Mouse (Mus musculus) hindbrain, postnatal 0 days (tissue): Measurements from ENCODE around the gene Fxyd1. TPM values are rescaled to one million over a fixed set of nuclear protein-coding genes. Genes with fewer than 3 reads are reported as not detected.
A peak's percentile ranks its signal among the peaks of the same experiment; 100 is the strongest.

ENCODE experiments used
- ATAC-seq: fragments of 200-750 bp; cut with Nextera tagmentation; 2 replicates; pipeline ENCODE4 v1.8.0; 2017; ENCODE audit warnings: mild to moderate bottlenecking, moderate TSS enrichment, moderate library complexity
- DNase-seq: peaks from one replicate; pipeline ENCODE4 v3.0.0-alpha.2; 2015; ENCODE audit warnings: low spot score
- H3K27ac ChIP-seq: fragments of 300-500 bp; sonication (generic); 2 replicates; pipeline ENCODE4 v1.5.1; 2014; ENCODE audit warnings: mild to moderate bottlenecking
- H3K27me3 ChIP-seq: fragments of 300-500 bp; sonication (generic); 2 replicates; pipeline ENCODE4 v1.6.1; 2014; ENCODE audit warnings: low read length, mixed read lengths; ENCODE audit not compliant: insufficient read depth
- H3K36me3 ChIP-seq: fragments of 300-500 bp; sonication (generic); 2 replicates; pipeline ENCODE4 v1.6.1; 2014; ENCODE audit warnings: low read length, mixed read lengths; ENCODE audit not compliant: insufficient read depth
- H3K4me1 ChIP-seq: fragments of 300-500 bp; sonication (generic); 2 replicates; pipeline ENCODE4 v1.6.1; 2014; ENCODE audit warnings: antibody characterized with exemption, low read length, mixed read lengths; ENCODE audit not compliant: insufficient read depth
- H3K4me2 ChIP-seq: fragments of 300-500 bp; sonication (generic); 2 replicates; pipeline ENCODE4 v1.6.1; 2014; ENCODE audit warnings: low read depth, mild to moderate bottlenecking, low read length, moderate library complexity, mixed read lengths
- H3K4me3 ChIP-seq: fragments of 300-500 bp; sonication (generic); 2 replicates; pipeline ENCODE4 v1.5.1; 2014; ENCODE audit warnings: low read length
- H3K9ac ChIP-seq: fragments of 300-500 bp; sonication (generic); replicated peaks from 2 replicates; pipeline ENCODE4 v1.6.1; 2014; ENCODE audit warnings: mild to moderate bottlenecking, low read length, moderate library complexity, mixed read lengths
- H3K9me3 ChIP-seq: fragments of 300-500 bp; sonication (generic); 2 replicates; pipeline ENCODE4 v1.6.1; 2016; ENCODE audit warnings: low read length, mixed read lengths
- CTCF ChIP-seq: IDR thresholded peaks from 2 replicates; pipeline ENCODE4 v1.5.1; 2016; ENCODE audit warnings: antibody characterized with exemption, control low read depth, low read depth
- WGBS: fragments of 180-500 bp; shearing (Covaris S2); extraction: QIAGEN DNeasy Blood & Tissue Kit; methylation state at CpG from one replicate; pipeline ENCODE4 v1.1.7; 2014; 5-methylcytosine and 5-hydroxymethylcytosine counted together
- polyA plus RNA-seq: library from polyadenylated mRNA; unstranded; fragments of >200 nt; fragmentation: Nextera tagmentation; extraction: Ambion mirVana; gene quantifications from 2 replicates; pipeline ENCODE4 v1.2.1, GENCODE M21; 2015
- total RNA-seq: library from RNA; depleted of rRNA; stranded (reverse); fragments of >200 nt; gene quantifications from 2 replicates; pipeline ENCODE4 v1.2.3, GENCODE M21; 2014

Gene Fxyd1
- total and polyA plus RNA-seq, 2 experiments from 2014 or later = 26.5 to 129 TPM

DNA sequence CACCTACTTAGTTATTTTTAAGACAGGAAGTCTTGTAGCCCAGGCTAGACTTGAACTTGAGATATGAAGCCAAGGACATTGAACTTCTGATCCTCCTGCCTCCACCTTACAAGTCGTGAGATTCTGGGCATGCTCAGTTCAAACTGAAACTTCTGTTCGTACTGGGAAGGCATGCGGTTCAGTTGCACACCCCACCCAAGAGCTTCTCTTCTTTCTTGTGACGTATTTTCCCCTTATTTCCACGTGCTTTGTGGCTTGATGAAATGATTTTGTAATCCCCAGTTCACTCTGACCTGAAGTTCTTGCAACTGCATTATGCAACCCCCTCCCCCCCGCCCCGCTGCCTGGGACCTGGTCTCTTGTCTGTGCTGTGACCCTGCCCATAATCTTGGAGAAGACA lies 25.3 kb downstream of the Fxyd1 start:
- TF ChIP-seq CTCF = no peak
- Histone ChIP-seq H3K4me1 (no peaks in the 10 kb centered on the region), H3K27me3 (no peaks in the 10 kb centered on the region), H3K36me3 (no peaks in the 10 kb centered on the region), H3K9ac (no peak overlapping the region), H3K4me2 (no peak overlapping the region), H3K9me3 (no peaks in the 10 kb centered on the region), H3K27ac (no peak overlapping the region), H3K4me3 (no peak overlapping the region)
- 81% methylated on average over 7 of the region's 7 CpGs for WGBS
- DNase-seq (no peak), ATAC-seq (no peak)

DNA sequence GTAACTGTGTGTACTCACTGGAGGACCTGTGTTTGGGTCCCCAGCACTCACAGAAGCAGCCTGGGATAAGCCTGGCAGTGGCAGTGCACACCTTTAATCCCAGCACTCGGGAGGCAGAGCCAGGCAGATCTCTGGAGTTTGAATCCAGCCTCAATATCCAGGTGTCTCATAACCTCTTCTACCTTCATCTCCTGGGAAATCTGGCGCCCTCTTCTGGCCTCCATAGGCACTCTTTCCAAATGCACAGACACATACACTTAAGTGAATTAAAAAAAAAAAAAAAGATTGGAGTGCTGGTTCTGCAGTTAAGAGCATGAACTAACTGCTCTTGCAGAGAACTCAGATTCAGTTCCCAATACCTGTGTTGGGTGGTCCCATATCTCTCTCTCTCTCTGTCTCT lies 26.3 kb downstream of the Fxyd1 start:
- no peak for TF ChIP-seq CTCF
- Histone ChIP-seq H3K4me3 (no peak overlapping the region), H3K9me3 (no peaks in the 10 kb centered on the region), H3K4me2 (no peak overlapping the region), H3K27me3 (no peaks in the 10 kb centered on the region), H3K27ac (no peak overlapping the region), H3K9ac (no peak overlapping the region), H3K4me1 (no peaks in the 10 kb centered on the region), H3K36me3 (no peaks in the 10 kb centered on the region)
- ATAC-seq = no peak
- no peak for DNase-seq
- 79% methylated on average over 2 of the region's 2 CpGs for WGBS

DNA sequence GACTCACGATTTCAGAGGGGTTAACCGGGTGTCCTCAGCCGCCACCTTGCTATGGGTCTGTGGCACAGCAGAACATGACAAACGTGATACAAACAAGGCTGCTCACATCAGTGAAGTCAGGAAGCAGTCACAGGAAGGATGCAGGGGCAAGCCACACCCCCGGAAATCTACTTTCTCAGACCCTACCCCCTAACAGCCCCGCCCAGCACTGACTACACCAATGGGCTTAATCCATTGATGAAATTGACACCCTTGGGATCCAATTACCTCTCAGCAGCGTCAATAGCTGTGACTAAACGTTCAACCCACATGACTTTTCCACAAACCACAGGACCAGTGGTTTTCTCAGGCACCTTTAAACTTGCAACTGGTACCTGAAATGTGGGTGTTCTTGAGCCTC lies 28.4 kb downstream of the Fxyd1 start:
- Histone ChIP-seq H3K27me3 (no peaks in the 10 kb centered on the region), H3K9ac (no peak overlapping the region), H3K4me3 (no peak overlapping the region), H3K4me1 (no peaks in the 10 kb centered on the region), H3K36me3 (no peaks in the 10 kb centered on the region), H3K9me3 (no peaks in the 10 kb centered on the region), H3K4me2 (no peak overlapping the region), H3K27ac (no peak overlapping the region)
- no peak for TF ChIP-seq CTCF
- WGBS = 74% methylated on average over 8 of the region's 8 CpGs
- ATAC-seq (no peak), DNase-seq (no peak)

DNA sequence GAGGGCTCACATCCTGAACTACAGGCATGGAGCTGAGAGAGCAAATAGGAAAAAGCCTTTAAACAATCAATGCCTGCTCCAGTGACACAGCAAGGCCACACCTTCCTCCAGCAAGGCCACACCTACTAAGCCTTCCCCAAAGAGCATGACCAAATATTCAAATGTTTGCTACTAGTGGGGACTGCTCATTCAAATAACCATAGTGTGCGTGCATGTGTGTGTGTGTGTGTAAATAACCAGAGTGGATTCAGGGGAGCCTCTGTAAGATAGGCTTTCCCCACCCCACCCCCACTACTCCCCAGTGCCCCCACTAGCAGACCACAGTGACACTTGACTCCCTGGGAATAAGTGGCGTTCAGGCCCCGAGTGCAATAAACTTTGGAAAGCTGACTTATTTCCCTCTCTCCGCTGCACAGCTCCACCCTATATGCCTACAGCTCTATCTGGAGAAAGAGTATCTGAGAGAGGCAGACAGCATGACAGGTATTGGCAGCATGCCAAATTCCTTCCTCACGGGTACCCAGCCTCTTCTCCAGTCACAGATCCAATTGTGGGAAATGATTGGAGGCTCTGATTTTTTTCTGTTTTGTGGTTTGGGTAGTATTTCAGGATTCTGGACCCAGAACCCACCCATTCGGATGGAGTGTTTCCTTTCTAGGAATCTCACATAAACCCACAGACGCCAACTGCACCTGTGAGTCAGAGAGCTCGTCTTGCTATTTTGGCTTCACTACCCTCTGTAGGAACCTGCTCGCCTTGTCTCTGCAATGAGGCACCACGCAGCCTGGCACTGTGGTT lies 39.7 kb downstream of the Fxyd1 start:
- no peaks in the 10 kb centered on the region for H3K4me1 ChIP-seq
- peak; percentile 41 for DNase-seq
- no peak overlapping the region for H3K9ac ChIP-seq
- H3K36me3 ChIP-seq = no peaks in the 10 kb centered on the region
- no peaks in the 10 kb centered on the region for H3K27me3 ChIP-seq
- no peak overlapping the region for H3K4me3 ChIP-seq
- H3K4me2 ChIP-seq = no peak overlapping the region
- no peak for TF ChIP-seq CTCF
- H3K27ac ChIP-seq = no peak overlapping the region
- ATAC-seq = 0 out of 2 replicates have a peak, but pooled peaks have one; percentile 32
- 47% methylated on average over 10 of the region's 10 CpGs for WGBS
- no peaks in the 10 kb centered on the region for H3K9me3 ChIP-seq

DNA sequence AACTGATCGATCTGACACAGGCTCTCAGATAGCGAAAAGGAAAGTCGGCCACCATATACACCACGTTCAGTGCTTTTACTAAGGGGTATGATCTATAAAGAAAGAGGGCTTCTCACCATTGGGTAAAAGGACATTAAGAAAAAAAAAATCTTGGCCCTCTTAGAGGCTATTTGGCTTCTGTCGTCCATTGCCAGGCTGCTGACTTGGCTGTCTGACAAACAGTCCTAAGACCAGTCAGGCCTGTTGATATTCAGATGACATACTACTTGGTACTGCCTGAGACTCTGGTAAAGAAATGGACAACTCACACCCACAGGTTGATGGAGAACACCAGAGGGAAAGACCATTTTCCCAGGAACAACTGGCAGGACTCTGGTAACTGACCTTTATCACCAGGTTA lies 44.0 kb downstream of the Fxyd1 start:
- Histone ChIP-seq H3K27ac (no peak overlapping the region), H3K27me3 (no peaks in the 10 kb centered on the region), H3K9ac (no peak overlapping the region), H3K36me3 (no peaks in the 10 kb centered on the region), H3K9me3 (no peaks in the 10 kb centered on the region), H3K4me3 (no peak overlapping the region), H3K4me1 (no peaks in the 10 kb centered on the region), H3K4me2 (no peak overlapping the region)
- TF ChIP-seq CTCF = no peak
- peak; percentile 44 for DNase-seq
- no peak for ATAC-seq
- 46% methylated on average over 5 of the region's 5 CpGs for WGBS

DNA sequence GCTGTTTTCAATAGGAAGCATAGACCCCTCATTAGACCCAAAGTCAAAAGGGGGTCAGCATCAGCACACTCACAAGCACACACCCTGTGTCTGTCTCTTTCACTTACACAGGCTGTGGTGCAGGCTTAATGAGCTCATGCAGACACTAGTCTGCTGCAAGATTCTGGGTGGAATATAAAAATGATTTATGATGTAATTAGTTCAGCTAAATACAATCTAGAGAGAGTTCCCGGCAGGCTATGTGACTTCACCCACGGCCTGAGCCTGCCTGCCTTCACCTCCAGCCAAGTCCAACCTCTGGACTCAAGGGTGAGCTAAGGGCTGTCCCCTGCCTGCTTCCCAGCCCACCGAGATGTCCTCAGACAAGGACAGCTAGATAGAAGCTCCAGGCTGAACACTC lies 48.1 kb downstream of the Fxyd1 start:
- Histone ChIP-seq H3K36me3 (no peaks in the 10 kb centered on the region), H3K9me3 (no peaks in the 10 kb centered on the region), H3K9ac (no peak overlapping the region), H3K27me3 (no peaks in the 10 kb centered on the region), H3K27ac (no peak overlapping the region), H3K4me2 (no peak overlapping the region), H3K4me1 (no peaks in the 10 kb centered on the region), H3K4me3 (no peak overlapping the region)
- WGBS = 74% methylated on average over 3 of the region's 3 CpGs
- ATAC-seq (peak; percentile 27; the same call in 1 of the 2 replicates), DNase-seq (no peak)
- TF ChIP-seq CTCF = no peak

DNA sequence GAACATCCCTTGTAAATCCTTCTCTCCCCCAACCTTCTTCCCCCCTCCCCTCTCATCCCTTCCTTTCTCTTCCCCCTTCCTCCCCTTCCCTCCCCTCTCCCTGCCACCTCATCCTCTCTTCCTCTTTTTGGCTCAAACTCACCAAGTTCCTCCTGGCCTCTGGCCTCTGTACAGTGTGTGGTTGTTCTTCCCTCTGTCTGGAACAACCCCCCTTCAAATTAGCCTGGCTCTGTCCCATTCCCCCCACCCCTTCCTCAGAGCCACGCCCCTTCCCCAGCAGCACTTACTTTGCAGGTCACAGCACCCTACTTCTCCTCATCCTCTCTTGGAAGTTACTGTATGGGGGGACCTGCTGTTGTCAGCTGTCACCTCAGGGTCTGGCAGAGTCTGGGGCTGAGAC lies 48.8 kb downstream of the Fxyd1 start:
- no peak for ATAC-seq

More for the DNA sequence above, 48.8 kb downstream of the Fxyd1 start:
- TF ChIP-seq CTCF = no peak
- 60% methylated on average over 1 of the region's 1 CpGs for WGBS
- H3K27ac ChIP-seq = no peak overlapping the region
- H3K4me1 ChIP-seq = no peaks in the 10 kb centered on the region
- H3K9me3 ChIP-seq = no peaks in the 10 kb centered on the region
- H3K27me3 ChIP-seq = no peaks in the 10 kb centered on the region
- no peak for DNase-seq
- no peaks in the 10 kb centered on the region for H3K36me3 ChIP-seq
- no peak overlapping the region for H3K4me2 ChIP-seq
- H3K9ac ChIP-seq = no peak overlapping the region
- no peak overlapping the region for H3K4me3 ChIP-seq
